Mouse (Mus musculus): ENCODE data around the gene Sulf2. TPM values are rescaled to one million over a fixed set of nuclear protein-coding genes. Genes with fewer than 3 reads are reported as not detected.
"Not testable (repeated sequence)": the region's sequence is repeated elsewhere in the genome, so short reads cannot be mapped to it uniquely, and the experiment has no call there.

The Sulf2 gene
- polyA plus RNA-seq, 1 experiment = 78.8 TPM

GRCm38 (mm10) chr2:166086457-166087233 is 68.8 kb downstream of the Sulf2 start:
- DNase-seq (ENCODE audit: low spot score) = no peak

DNA sequence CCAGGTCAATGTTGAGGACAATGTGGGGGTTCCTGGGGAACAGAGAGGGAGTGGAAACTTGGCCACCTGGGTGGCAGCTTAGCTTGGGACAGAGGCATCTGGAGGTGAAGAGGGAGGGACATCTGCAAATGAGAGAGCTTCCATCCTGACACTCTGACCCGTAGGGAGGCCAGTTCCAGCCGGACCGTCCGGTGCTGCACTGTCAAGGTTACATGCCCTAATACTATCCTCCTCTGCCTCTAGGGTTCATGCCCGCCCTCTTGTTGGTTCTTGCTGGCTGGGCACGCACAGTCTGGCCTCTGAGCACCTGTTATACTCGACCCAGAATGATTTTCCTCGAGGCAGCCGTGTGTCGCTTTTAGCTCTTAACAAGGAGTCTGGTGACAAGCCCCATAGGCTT is 69.7 kb downstream of the Sulf2 start:
- no peak for DNase-seq (ENCODE audit: low spot score)

GRCm38 (mm10) chr2:166084964-166085363 is 70.5 kb downstream of the Sulf2 start:
- not testable (repeated sequence) for DNase-seq (ENCODE audit: low spot score)

DNA sequence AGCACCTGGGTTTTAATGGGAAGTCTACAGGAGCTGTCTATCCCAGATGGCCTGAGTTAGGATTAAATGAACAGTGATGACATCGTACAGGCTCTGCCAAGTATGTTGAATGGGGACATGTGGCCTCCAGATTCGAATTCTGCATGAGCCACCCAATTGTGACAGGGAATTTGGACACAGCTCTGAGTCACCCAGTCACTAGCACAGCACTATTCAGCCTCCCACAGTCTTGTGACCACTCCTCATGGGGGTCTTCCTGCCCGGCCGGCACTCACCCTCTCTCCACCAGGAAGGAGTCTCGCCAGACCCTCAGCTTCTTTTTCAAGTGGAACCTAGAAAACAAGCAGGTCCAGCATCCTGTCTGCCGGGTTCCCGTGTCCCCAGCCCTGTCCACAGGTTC is 71.4 kb downstream of the Sulf2 start:
- DNase-seq (ENCODE audit: low spot score) = no peak

DNA sequence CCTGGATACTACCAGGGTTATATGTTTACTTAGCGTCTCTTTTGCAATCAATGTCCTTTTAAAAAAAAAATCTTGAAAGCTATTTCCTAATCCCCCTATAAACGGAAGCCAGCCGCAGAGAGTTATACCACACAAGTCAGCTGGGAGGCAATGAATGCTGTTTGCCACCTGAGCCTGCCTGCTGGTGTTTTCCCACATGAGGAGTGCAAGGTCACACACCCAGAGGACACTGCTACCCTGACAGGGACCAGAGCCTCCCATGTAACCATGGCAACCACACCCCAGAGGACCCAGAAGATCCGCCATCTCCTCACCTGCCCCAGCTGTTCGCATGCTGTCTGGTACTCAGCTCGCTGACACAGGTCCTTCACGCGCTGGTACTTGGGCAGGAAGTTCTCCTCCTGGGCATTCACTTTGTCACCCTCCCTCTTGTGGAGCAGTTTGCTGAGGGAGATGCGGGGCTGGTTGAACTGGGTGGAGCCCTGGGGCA is 71.9 kb downstream of the Sulf2 start:
- DNase-seq (ENCODE audit: low spot score) = no peak

DNA sequence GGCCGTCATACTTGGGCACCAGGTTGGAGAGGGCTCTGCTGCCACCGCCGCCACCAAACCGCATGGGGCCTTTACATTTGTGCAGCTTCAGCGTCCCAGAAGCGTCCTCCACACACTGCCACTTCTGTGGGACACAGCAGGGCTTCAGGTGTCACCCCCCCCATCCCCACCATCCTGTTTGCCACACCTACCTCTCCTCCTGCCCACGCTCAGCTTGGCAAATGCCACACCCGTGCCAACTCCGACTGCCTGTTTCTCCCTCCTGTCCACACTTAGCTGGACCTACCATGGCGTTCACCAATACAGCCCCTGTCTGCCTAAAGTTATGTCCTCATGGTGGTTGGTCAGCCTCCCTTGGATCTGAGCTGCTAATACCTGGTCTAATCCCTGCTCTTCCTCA is 72.8 kb downstream of the Sulf2 start:
- DNase-seq (ENCODE audit: low spot score) = no peak

GRCm38 (mm10) chr2:166082193-166082592 is 73.3 kb downstream of the Sulf2 start:
- DNase-seq (ENCODE audit: low spot score) = peak; percentile 57

DNA sequence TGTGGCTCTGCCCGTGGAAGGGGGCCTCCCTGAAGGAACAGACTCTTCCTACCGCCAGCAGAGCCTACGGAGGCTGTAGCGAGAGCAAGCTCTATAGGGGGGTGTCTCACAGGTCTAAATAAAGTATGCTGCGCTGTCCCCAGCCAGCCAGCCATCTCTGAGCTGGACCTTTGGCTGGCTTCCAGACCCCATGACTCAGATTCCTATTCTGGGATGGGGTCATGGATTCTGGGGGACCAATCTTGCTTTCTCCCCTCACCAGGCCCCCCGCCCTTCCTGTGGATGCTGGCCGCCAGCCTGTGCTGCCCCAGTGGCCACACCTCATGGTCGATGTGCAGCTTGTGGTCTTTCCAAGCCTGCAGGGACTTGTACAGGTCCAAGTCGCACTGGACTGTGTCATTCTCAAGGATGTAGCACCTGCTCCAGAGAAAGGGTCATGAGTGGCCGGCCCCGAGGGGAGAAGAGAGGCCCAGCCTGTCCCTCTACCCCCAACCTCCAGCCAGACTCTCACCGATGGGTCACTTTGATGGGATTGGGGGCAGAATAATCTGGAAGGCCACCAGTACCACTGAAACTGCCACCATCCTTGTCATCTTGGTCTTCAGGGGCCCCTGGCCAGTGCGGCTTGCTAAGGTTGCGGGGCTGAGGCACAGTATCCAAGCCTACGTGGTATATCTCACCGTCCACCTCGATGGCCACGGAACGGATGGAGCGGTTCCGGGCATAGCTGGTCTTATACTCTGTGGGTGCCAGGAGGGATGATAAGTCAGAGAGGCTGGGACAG is 74.3 kb downstream of the Sulf2 start:
- DNase-seq (ENCODE audit: low spot score) = peak; percentile 43

DNA sequence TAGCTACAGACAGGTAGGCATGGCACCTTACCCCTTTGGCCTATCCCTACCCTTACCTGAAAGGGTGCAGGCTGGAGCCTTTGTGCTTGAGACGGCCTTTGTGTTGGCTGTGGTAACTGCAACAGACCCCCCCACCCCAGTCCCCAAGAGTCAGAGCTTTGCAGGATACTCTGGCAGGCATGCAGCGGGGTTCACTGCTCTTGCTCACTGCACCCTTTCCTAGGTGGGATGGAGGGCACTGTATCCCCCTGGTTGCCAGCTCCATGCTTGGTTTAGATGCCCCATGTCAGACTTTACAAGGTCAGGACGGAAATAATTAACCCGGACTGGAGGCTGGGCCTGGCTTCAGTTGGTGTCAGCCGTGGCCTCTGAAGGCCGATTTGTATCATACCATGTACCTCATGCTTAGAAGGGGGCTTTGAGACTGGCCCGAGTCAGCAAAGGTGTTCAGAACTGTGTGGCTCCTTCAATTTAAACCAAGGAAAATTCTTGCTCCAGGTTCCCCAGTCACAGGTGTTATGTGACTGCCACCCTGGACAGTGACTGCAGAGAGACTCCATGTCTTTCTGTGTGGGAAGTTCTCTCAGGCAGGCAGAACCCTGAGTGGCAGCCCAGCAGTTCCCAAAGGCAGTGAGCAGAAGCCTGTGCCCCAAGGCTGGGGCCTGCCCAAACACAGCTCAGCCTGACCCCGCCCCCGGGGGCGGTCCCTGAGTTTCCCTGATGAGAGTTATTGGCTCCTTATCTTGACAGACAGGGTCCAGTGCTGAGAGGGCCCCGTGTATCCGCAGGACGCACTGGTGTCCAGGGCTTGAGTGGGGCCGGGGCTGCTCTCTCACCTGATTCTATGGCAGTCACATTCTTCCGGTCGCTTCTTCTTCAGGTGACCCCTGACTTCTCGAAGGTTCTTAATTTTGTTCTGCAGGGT is 75.2 kb downstream of the Sulf2 start:
- DNase-seq (ENCODE audit: low spot score) = peak; percentile 37

DNA sequence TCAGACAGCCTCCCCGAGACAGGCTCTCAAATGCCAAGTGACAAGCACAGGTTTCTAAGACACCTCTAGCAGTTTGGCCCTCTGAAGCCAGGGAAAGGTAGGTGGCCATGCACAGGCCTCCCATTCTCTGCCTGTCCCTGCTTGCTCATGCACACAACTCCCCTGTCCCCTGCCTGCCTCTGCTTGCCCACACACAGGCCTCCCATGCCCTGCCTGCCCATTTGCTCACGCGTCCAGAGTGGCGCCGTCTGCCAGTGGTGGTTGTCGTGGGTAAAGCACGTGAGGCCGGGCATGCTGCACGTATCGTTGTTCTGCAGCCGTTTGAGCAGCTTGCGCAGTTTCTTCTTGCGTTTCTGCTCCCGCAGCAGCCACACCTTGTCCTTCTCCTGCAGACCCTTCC is 76.2 kb downstream of the Sulf2 start:
- no peak for DNase-seq (ENCODE audit: low spot score)

GRCm38 (mm10) chr2:166077371-166077770 is 78.1 kb downstream of the Sulf2 start:
- no peak for DNase-seq (ENCODE audit: low spot score)

- DNase-seq (ENCODE audit: low spot score) = no peak
Measured at GRCm38 (mm10) chr2:166074322-166074721, 81.1 kb downstream of the Sulf2 start.

DNA sequence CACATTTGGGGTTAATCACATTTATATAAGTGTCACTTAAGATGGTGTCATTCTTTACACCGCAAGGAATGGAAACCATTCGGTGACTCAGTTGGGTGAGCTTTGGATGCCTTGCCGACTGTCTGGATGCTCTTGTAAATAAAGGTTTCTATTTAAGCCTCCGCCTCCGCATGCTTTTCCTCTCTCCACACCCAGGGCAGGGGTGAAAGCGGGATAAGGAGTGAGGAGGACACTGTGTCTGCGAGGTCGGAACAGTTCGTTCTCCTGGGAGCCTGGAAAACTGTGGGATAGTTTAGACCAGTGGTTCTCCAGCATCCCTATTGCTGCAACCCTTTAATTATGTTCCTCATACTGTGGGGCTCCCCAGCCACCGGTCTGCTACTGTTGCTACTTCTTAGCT is 82.4 kb downstream of the Sulf2 start:
- DNase-seq (ENCODE audit: low spot score) = no peak

GRCm38 (mm10) chr2:166071889-166072288 is 83.6 kb downstream of the Sulf2 start:
- no peak for DNase-seq (ENCODE audit: low spot score)

DNA sequence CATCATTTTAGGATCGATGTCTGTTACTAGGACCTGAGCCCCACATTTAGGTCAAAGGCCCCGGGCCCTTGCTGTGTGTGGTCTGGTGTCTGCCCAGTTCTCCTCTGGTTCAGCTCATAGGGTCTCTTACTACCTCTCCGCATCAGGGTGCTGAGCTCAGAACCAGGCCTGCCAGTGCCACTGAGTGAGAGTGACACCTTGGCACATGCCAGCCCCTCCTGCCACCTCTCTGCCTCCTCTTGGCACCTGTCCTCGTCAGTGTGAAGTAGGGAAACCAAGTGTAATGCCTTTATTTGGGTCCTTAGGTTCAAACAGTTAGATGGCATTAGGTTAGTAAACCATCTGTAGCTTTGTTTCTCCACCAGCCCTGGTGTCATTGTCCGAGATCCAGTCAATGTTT is 84.0 kb downstream of the Sulf2 start:
- no peak for DNase-seq (ENCODE audit: low spot score)

- DNase-seq (ENCODE audit: low spot score) = no peak
Measured at GRCm38 (mm10) chr2:166069738-166070137, 85.7 kb downstream of the Sulf2 start.

DNA sequence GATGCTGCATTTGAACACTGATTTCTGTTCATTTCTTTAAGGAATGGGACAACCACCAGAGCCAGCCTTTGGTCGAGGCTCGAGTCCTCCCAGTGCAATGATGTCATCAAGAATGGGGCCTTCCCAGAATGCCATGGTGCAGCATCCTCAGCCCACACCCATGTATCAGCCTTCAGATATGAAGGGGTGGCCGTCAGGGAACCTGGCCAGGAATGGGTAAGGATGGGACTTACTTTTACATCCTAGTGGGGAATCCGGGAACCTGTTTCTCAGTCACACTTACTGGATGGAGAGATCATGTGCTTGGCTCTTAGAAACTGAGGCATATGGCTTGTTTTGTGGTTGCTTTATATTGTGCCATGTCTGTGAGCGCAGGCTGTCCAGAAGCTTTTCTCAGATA is 86.3 kb downstream of the Sulf2 start:
- DNase-seq (ENCODE audit: low spot score) = no peak

DNA sequence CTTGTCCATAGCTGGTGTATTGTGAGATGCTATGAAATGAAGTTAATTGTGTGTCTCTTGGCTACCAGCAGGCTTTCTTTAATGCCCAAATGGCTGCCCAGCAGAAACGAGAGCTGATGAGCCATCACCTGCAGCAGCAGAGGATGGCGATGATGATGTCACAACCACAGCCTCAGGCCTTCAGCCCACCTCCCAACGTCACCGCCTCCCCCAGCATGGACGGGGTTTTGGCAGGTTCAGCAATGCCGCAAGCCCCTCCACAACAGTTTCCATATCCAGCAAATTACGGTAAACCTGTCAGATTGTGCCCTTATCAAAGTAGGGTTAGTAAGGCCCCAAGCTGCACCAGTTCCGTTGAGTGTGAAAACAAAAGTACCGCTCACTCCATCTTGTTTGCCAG is 87.2 kb downstream of the Sulf2 start:
- DNase-seq (ENCODE audit: low spot score) = no peak

- no peak for DNase-seq (ENCODE audit: low spot score)
Measured at GRCm38 (mm10) chr2:166066434-166066833, 89.0 kb downstream of the Sulf2 start.

DNA sequence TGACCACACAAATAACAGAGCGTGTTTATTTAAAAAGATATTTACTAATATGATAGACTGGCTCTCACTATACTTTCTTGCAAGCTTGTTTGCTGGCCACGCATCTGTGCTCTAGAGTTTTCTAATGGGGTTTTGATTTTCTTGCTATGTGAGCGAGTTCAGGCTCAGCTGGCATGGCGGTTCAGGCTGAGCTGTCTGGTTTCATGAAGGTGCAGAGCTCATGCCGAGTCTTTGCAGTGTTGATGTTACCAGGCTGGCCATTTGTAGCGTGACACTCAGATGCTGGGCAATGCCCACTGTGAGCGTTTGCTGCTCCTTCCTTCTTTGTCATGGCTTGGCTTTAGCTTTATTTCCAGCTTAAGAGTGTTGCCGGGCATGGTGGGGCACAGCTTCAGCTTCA is 93.0 kb downstream of the Sulf2 start:
- DNase-seq (ENCODE audit: low spot score) = no peak

DNA sequence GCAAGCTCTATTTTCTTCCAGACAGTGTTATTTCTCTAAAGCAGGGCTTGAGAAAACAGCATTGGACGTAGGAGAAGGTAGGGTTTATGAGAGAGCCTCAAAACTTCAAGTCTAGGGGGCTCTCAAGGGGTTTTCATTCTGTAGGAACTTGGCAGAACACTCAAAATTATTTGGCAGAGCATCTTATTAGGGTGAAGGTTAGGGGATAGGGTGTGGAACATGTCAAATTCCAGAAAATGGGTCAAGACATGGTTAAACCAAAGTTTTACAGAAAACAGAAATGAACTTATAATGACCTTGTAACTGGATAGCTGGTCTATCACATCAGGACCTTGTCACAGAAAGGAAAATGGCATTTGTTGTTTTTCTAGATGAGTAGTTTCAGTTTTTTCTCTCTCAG is 93.5 kb downstream of the Sulf2 start:
- no peak for DNase-seq (ENCODE audit: low spot score)

Measured in urinary bladder, adult 2 months (tissue).